Mouse (Mus musculus): Measurements from ENCODE around the gene Exoc4. TPM values are rescaled to one million over a fixed set of nuclear protein-coding genes. Genes with fewer than 3 reads are reported as not detected.

The Exoc4 gene
- 10 to 100 TPM; 95.3 to 97.7 TPM for total RNA-seq (2023)

GRCm38 (mm10) chr6:33248894-33249758, at the start of gene Exoc4:
Gene Exoc4 (plus strand): TSS chr6:33249085.

Other genes with a start within 250 kb of the Exoc4 start
- gene Chchd3, start 188.8 kb upstream of the Exoc4 start, total RNA-seq (2023): 10 to 100 TPM; 80.5 to 88.7 TPM

Data from T-cell, adult 66 days (primary cell).